Mouse (Mus musculus): Measurements from ENCODE around the gene Lrrc26. TPM values are rescaled to one million over a fixed set of nuclear protein-coding genes. Genes with fewer than 3 reads are reported as not detected.

The Lrrc26 gene
- polyA plus RNA-seq, 1 experiment from 2014 or later, result not detected

GRCm38 (mm10) chr2:25290101-25290815 is 543 bp downstream of the Lrrc26 start:
- Histone ChIP-seq H3K36me3 (ENCODE audit: control insufficient read depth, insufficient read depth, low read length) (no peaks in the 10 kb centered on the region), H3K9ac (ENCODE audit: low read depth, low read length) (no peak overlapping the region), H3K4me2 (replicated peaks; ENCODE audit: low read depth, low read length) (no peak overlapping the region)

GRCm38 (mm10) chr2:25290816-25291130 is 1.1 kb downstream of the Lrrc26 start:
- H3K4me2 ChIP-seq (replicated peaks; ENCODE audit: low read depth, low read length), result no peak overlapping the region
- H3K27ac ChIP-seq (ENCODE audit: low read depth, low read length), result no peak overlapping the region
- peak; percentile 23 for DNase-seq (ENCODE audit: low spot score)
- H3K9ac ChIP-seq (ENCODE audit: low read depth, low read length), result no peak overlapping the region
- peaks cover 5% of the 10 kb centered on the region; the same call in 1 of the 2 replicates for H3K4me1 ChIP-seq (replicated peaks; ENCODE audit: control insufficient read depth, insufficient read depth, low read length)
- no peaks in the 10 kb centered on the region for H3K9me3 ChIP-seq (ENCODE audit: control insufficient read depth, low read length)
- 2% methylated on average over 18 of the region's 18 CpGs for WGBS
- H3K27me3 ChIP-seq (ENCODE audit: control insufficient read depth, insufficient read depth, low read length), result peaks cover 63% of the 10 kb centered on the region
- H3K4me3 ChIP-seq (ENCODE audit: low read depth, low read length), result peak overlapping the region; percentile 10; the same call in 1 of the 2 replicates
- ATAC-seq (ENCODE audit: low FRiP score), result no peak
- H3K36me3 ChIP-seq (ENCODE audit: control insufficient read depth, insufficient read depth, low read length), result no peaks in the 10 kb centered on the region

More at GRCm38 (mm10) chr2:25290101-25290815, 543 bp downstream of the Lrrc26 start:
- DNase-seq (ENCODE audit: low spot score) (peak; percentile 38), ATAC-seq (ENCODE audit: low FRiP score) (no peak)
- Histone ChIP-seq H3K9me3 (ENCODE audit: control insufficient read depth, low read length) (no peaks in the 10 kb centered on the region), H3K27me3 (ENCODE audit: control insufficient read depth, insufficient read depth, low read length) (peaks cover 59% of the 10 kb centered on the region), H3K27ac (ENCODE audit: low read depth, low read length) (no peak overlapping the region), H3K4me3 (ENCODE audit: low read depth, low read length) (peak overlapping the region; percentile 10; the same call in 1 of the 2 replicates), H3K4me1 (replicated peaks; ENCODE audit: control insufficient read depth, insufficient read depth, low read length) (peaks cover 5% of the 10 kb centered on the region; the same call in 1 of the 2 replicates)
- 2% methylated on average over 54 of the region's 54 CpGs for WGBS

GRCm38 (mm10) chr2:25291184-25292053 is 1.7 kb downstream of the Lrrc26 start:
- ATAC-seq (ENCODE audit: low FRiP score), result peak; percentile 11; the same call in 1 of the 2 replicates
- Histone ChIP-seq H3K4me1 (replicated peaks; ENCODE audit: control insufficient read depth, insufficient read depth, low read length) (peaks cover 5% of the 10 kb centered on the region; the same call in 1 of the 2 replicates), H3K27me3 (ENCODE audit: control insufficient read depth, insufficient read depth, low read length) (peaks cover 65% of the 10 kb centered on the region), H3K4me2 (replicated peaks; ENCODE audit: low read depth, low read length) (peak overlapping the region; percentile 44), H3K4me3 (ENCODE audit: low read depth, low read length) (peak overlapping the region; percentile 25; the same call in 1 of the 2 replicates), H3K9me3 (ENCODE audit: control insufficient read depth, low read length) (no peaks in the 10 kb centered on the region), H3K9ac (ENCODE audit: low read depth, low read length) (no peak overlapping the region), H3K36me3 (ENCODE audit: control insufficient read depth, insufficient read depth, low read length) (no peaks in the 10 kb centered on the region), H3K27ac (ENCODE audit: low read depth, low read length) (no peak overlapping the region)
- peak; percentile 18 for DNase-seq (ENCODE audit: low spot score)
- 7% methylated on average over 31 of the region's 32 CpGs for WGBS

GRCm38 (mm10) chr2:25292054-25292544 is 2.4 kb downstream of the Lrrc26 start:
- H3K27ac ChIP-seq (ENCODE audit: low read depth, low read length), result no peak overlapping the region

GRCm38 (mm10) chr2:25292856-25293255 is 3.1 kb downstream of the Lrrc26 start:
- no peak overlapping the region for H3K4me3 ChIP-seq (ENCODE audit: low read depth, low read length)
- 0% methylated on average over 1 of the region's 1 CpGs for WGBS
- H3K4me2 ChIP-seq (replicated peaks; ENCODE audit: low read depth, low read length), result no peak overlapping the region

More at GRCm38 (mm10) chr2:25292054-25292544, 2.4 kb downstream of the Lrrc26 start:
- peak overlapping the region; percentile 44 for H3K4me2 ChIP-seq (replicated peaks; ENCODE audit: low read depth, low read length)
- peak; percentile 31 for DNase-seq (ENCODE audit: low spot score)
- peaks cover 64% of the 10 kb centered on the region for H3K27me3 ChIP-seq (ENCODE audit: control insufficient read depth, insufficient read depth, low read length)
- 6% methylated on average over 42 of the region's 43 CpGs for WGBS
- peaks cover 5% of the 10 kb centered on the region; the same call in 1 of the 2 replicates for H3K4me1 ChIP-seq (replicated peaks; ENCODE audit: control insufficient read depth, insufficient read depth, low read length)
- peak; percentile 7; the same call in 1 of the 2 replicates for ATAC-seq (ENCODE audit: low FRiP score)
- no peaks in the 10 kb centered on the region for H3K36me3 ChIP-seq (ENCODE audit: control insufficient read depth, insufficient read depth, low read length)
- H3K4me3 ChIP-seq (ENCODE audit: low read depth, low read length), result peak overlapping the region; percentile 25
- peak overlapping the region; percentile 23; the same call in 1 of the 2 replicates for H3K9ac ChIP-seq (ENCODE audit: low read depth, low read length)
- H3K9me3 ChIP-seq (ENCODE audit: control insufficient read depth, low read length), result no peaks in the 10 kb centered on the region

GRCm38 (mm10) chr2:25293706-25294105 is 4.0 kb downstream of the Lrrc26 start:
- Histone ChIP-seq H3K9me3 (ENCODE audit: control insufficient read depth, low read length) (no peaks in the 10 kb centered on the region), H3K4me2 (replicated peaks; ENCODE audit: low read depth, low read length) (no peak overlapping the region), H3K27ac (ENCODE audit: low read depth, low read length) (no peak overlapping the region), H3K9ac (ENCODE audit: low read depth, low read length) (no peak overlapping the region), H3K4me3 (ENCODE audit: low read depth, low read length) (no peak overlapping the region), H3K36me3 (ENCODE audit: control insufficient read depth, insufficient read depth, low read length) (no peaks in the 10 kb centered on the region), H3K4me1 (replicated peaks; ENCODE audit: control insufficient read depth, insufficient read depth, low read length) (peaks cover 5% of the 10 kb centered on the region; the same call in 1 of the 2 replicates), H3K27me3 (ENCODE audit: control insufficient read depth, insufficient read depth, low read length) (peaks cover 58% of the 10 kb centered on the region)
- WGBS, result 77% methylated on average over 9 of the region's 9 CpGs
- ATAC-seq (ENCODE audit: low FRiP score) (no peak), DNase-seq (ENCODE audit: low spot score) (no peak)

More at GRCm38 (mm10) chr2:25292856-25293255, 3.1 kb downstream of the Lrrc26 start:
- DNase-seq (ENCODE audit: low spot score) (peak; percentile 93), ATAC-seq (ENCODE audit: low FRiP score) (no peak)
- Histone ChIP-seq H3K9me3 (ENCODE audit: control insufficient read depth, low read length) (no peaks in the 10 kb centered on the region), H3K9ac (ENCODE audit: low read depth, low read length) (no peak overlapping the region), H3K27ac (ENCODE audit: low read depth, low read length) (no peak overlapping the region), H3K27me3 (ENCODE audit: control insufficient read depth, insufficient read depth, low read length) (peaks cover 67% of the 10 kb centered on the region), H3K36me3 (ENCODE audit: control insufficient read depth, insufficient read depth, low read length) (no peaks in the 10 kb centered on the region), H3K4me1 (replicated peaks; ENCODE audit: control insufficient read depth, insufficient read depth, low read length) (peaks cover 5% of the 10 kb centered on the region; the same call in 1 of the 2 replicates)

- no peak overlapping the region for H3K4me3 ChIP-seq (ENCODE audit: low read depth, low read length)
- 78% methylated on average over 8 of the region's 8 CpGs for whole genome bisulfite sequencing
- H3K27me3 ChIP-seq (ENCODE audit: control insufficient read depth, insufficient read depth, low read length), result peaks cover 24% of the 10 kb centered on the region
- H3K4me1 ChIP-seq (replicated peaks; ENCODE audit: control insufficient read depth, insufficient read depth, low read length), result peaks cover under 1% of the 10 kb centered on the region; the same call in 1 of the 2 replicates
- H3K27ac ChIP-seq (ENCODE audit: low read depth, low read length), result no peak overlapping the region
- H3K4me2 ChIP-seq (replicated peaks; ENCODE audit: low read depth, low read length), result no peak overlapping the region
- H3K9me3 ChIP-seq (ENCODE audit: control insufficient read depth, low read length), result no peaks in the 10 kb centered on the region
- H3K36me3 ChIP-seq (ENCODE audit: control insufficient read depth, insufficient read depth, low read length), result no peaks in the 10 kb centered on the region
- no peak for ATAC-seq (ENCODE audit: low FRiP score)
- H3K9ac ChIP-seq (ENCODE audit: low read depth, low read length), result no peak overlapping the region
- DNase-seq (ENCODE audit: low spot score), result no peak
Observed at GRCm38 (mm10) chr2:25297093-25297492, 7.4 kb downstream of the Lrrc26 start.

GRCm38 (mm10) chr2:25298046-25298445 is 8.3 kb downstream of the Lrrc26 start:
- 85% methylated on average over 10 of the region's 10 CpGs for WGBS
- DNase-seq (ENCODE audit: low spot score), result no peak
- peaks cover 15% of the 10 kb centered on the region for H3K27me3 ChIP-seq (ENCODE audit: control insufficient read depth, insufficient read depth, low read length)

More at GRCm38 (mm10) chr2:25298046-25298445, 8.3 kb downstream of the Lrrc26 start:
- Histone ChIP-seq H3K27ac (ENCODE audit: low read depth, low read length) (no peak overlapping the region), H3K36me3 (ENCODE audit: control insufficient read depth, insufficient read depth, low read length) (no peaks in the 10 kb centered on the region), H3K9ac (ENCODE audit: low read depth, low read length) (no peak overlapping the region), H3K4me1 (replicated peaks; ENCODE audit: control insufficient read depth, insufficient read depth, low read length) (no peaks in the 10 kb centered on the region), H3K9me3 (ENCODE audit: control insufficient read depth, low read length) (no peaks in the 10 kb centered on the region), H3K4me3 (ENCODE audit: low read depth, low read length) (no peak overlapping the region), H3K4me2 (replicated peaks; ENCODE audit: low read depth, low read length) (no peak overlapping the region)
- ATAC-seq (ENCODE audit: low FRiP score), result no peak
